Mouse (Mus musculus) forebrain, embryonic 16.5 days (tissue): ENCODE data around the gene Ei24. TPM values are rescaled to one million over a fixed set of nuclear protein-coding genes. Genes with fewer than 3 reads are reported as not detected.
A peak's percentile ranks its signal among the peaks of the same experiment; 100 is the strongest.

ENCODE experiments used
- ATAC-seq: fragments of 200-750 bp; cut with Nextera tagmentation; 2 replicates; pipeline ENCODE4 v1.8.0; 2017; ENCODE audit warnings: mild to moderate bottlenecking, moderate library complexity
- H3K27ac ChIP-seq: fragments of 300-500 bp; sonication (generic); 2 replicates; pipeline ENCODE4 v1.5.1; 2014; ENCODE audit warnings: low read length, control low read depth
- H3K27me3 ChIP-seq: fragments of 300-500 bp; sonication (generic); replicated peaks from 2 replicates; pipeline ENCODE4 v1.6.1; 2014; ENCODE audit warnings: low read length; ENCODE audit not compliant: control insufficient read depth, insufficient read depth
- H3K36me3 ChIP-seq: fragments of 300-500 bp; sonication (generic); 2 replicates; pipeline ENCODE4 v1.6.1; 2014; ENCODE audit not compliant: control insufficient read depth, insufficient read depth
- H3K4me1 ChIP-seq: fragments of 300-500 bp; sonication (generic); replicated peaks from 2 replicates; pipeline ENCODE4 v1.6.1; 2014; ENCODE audit warnings: low read length; ENCODE audit not compliant: control insufficient read depth, insufficient read depth
- H3K4me2 ChIP-seq: fragments of 300-500 bp; sonication (generic); 2 replicates; pipeline ENCODE4 v1.6.1; 2014; ENCODE audit warnings: mild to moderate bottlenecking, low read length, control low read depth
- H3K4me3 ChIP-seq: fragments of 300-500 bp; sonication (generic); replicated peaks from 2 replicates; pipeline ENCODE4 v1.5.1; 2014; ENCODE audit warnings: mild to moderate bottlenecking, low read length, control low read depth
- H3K9ac ChIP-seq: fragments of 300-500 bp; sonication (generic); replicated peaks from 2 replicates; pipeline ENCODE4 v1.6.1; 2014; ENCODE audit warnings: low read depth, low read length, control low read depth
- H3K9me3 ChIP-seq: fragments of 300-500 bp; sonication (generic); 2 replicates; pipeline ENCODE4 v1.6.1; 2016; ENCODE audit warnings: low read length; ENCODE audit not compliant: control insufficient read depth
- WGBS: fragments of 180-500 bp; shearing (Covaris S2); extraction: QIAGEN DNeasy Blood & Tissue Kit; methylation state at CpG from one replicate; pipeline ENCODE4 v1.1.7; 2014; 5-methylcytosine and 5-hydroxymethylcytosine counted together
- polyA plus RNA-seq: library from polyadenylated mRNA; unstranded; fragments of >200 nt; fragmentation: Nextera tagmentation; extraction: Ambion mirVana; gene quantifications from 2 replicates; pipeline ENCODE4 v1.2.1, GENCODE M21; 2015

Ei24 gene
- polyA plus RNA-seq: 125 TPM in 2 replicates

GRCm38 (mm10) chr9:36796781-36797555, at the start of gene Ei24:
TSS of gene Ei24 (minus strand) at chr9:36797393.
- H3K9ac ChIP-seq: peak within 1 kb of the TSS; percentile 83
- WGBS: under 1% methylated on average over 56 of the region's 66 CpGs

GRCm38 (mm10) chr9:36846346-36846745, 49.2 kb upstream of the Ei24 start:
- Histone ChIP-seq H3K9ac (no peak overlapping the region), H3K27me3 (no peaks in the 10 kb centered on the region), H3K4me3 (no peak overlapping the region), H3K36me3 (peaks cover 44% of the 10 kb centered on the region), H3K27ac (no peak overlapping the region), H3K4me2 (no peak overlapping the region), H3K4me1 (no peaks in the 10 kb centered on the region), H3K9me3 (no peaks in the 10 kb centered on the region)
- WGBS: 18% methylated on average over 4 of the region's 4 CpGs
- ATAC-seq: no peak

More at GRCm38 (mm10) chr9:36796781-36797555, at the start of gene Ei24:
- H3K9me3 ChIP-seq: no peaks in the 10 kb centered on the region
- H3K4me3 ChIP-seq: peak within 1 kb of the TSS; percentile 62
- H3K4me2 ChIP-seq: peak within 1 kb of the TSS; percentile 82
- H3K27ac ChIP-seq: peak within 1 kb of the TSS; percentile 13
- ATAC-seq: peak; percentile 98
- peaks cover 17% of the 10 kb centered on the region for H3K4me1 ChIP-seq
- H3K36me3 ChIP-seq: peaks cover 3% of the 10 kb centered on the region; the same call in 1 of the 2 replicates
- no peaks in the 10 kb centered on the region for H3K27me3 ChIP-seq

- H3K36me3 ChIP-seq: no peaks in the 10 kb centered on the region
- peak overlapping the region; percentile 78 for H3K4me3 ChIP-seq
- WGBS: 0% methylated on average over 3 of the region's 3 CpGs
- H3K9ac ChIP-seq: peak overlapping the region; percentile 91
- no peaks in the 10 kb centered on the region for H3K27me3 ChIP-seq
- ATAC-seq: peak; percentile 15
- peak overlapping the region; percentile 81 for H3K4me2 ChIP-seq
- no peaks in the 10 kb centered on the region for H3K9me3 ChIP-seq
- peaks cover 21% of the 10 kb centered on the region for H3K4me1 ChIP-seq
- H3K27ac ChIP-seq: peak overlapping the region; percentile 94
Measured at GRCm38 (mm10) chr9:36833914-36834313, 36.7 kb upstream of the Ei24 start.

- Histone ChIP-seq H3K27me3 (no peaks in the 10 kb centered on the region), H3K36me3 (no peaks in the 10 kb centered on the region), H3K4me1 (peaks cover 21% of the 10 kb centered on the region), H3K4me3 (peak overlapping the region; percentile 78), H3K9ac (peak overlapping the region; percentile 91), H3K27ac (peak overlapping the region; percentile 94), H3K4me2 (peak overlapping the region; percentile 81), H3K9me3 (no peaks in the 10 kb centered on the region)
- under 1% methylated on average over 31 of the region's 31 CpGs for WGBS
- peak; percentile 72 for ATAC-seq
Measured at GRCm38 (mm10) chr9:36833043-36833881, 36.1 kb upstream of the Ei24 start.

- ATAC-seq: peak; percentile 93
- peak overlapping the region; percentile 91 for H3K9ac ChIP-seq
- H3K27ac ChIP-seq: peak overlapping the region; percentile 94
- H3K9me3 ChIP-seq: no peaks in the 10 kb centered on the region
- H3K36me3 ChIP-seq: no peaks in the 10 kb centered on the region
- WGBS: 0% methylated on average over 31 of the region's 32 CpGs
- H3K4me1 ChIP-seq: peaks cover 21% of the 10 kb centered on the region
- peak overlapping the region; percentile 78 for H3K4me3 ChIP-seq
- peak overlapping the region; percentile 81 for H3K4me2 ChIP-seq
- no peaks in the 10 kb centered on the region for H3K27me3 ChIP-seq
Measured at GRCm38 (mm10) chr9:36832529-36832928, 35.3 kb upstream of the Ei24 start.

- Histone ChIP-seq H3K9ac (no peak overlapping the region), H3K36me3 (no peaks in the 10 kb centered on the region), H3K4me3 (no peak overlapping the region), H3K9me3 (no peaks in the 10 kb centered on the region), H3K27me3 (no peaks in the 10 kb centered on the region), H3K4me1 (peaks cover 19% of the 10 kb centered on the region), H3K4me2 (no peak overlapping the region), H3K27ac (no peak overlapping the region; the same call in 1 of the 2 replicates)
- 76% methylated on average over 6 of the region's 6 CpGs for WGBS
- ATAC-seq: no peak
Measured at GRCm38 (mm10) chr9:36831401-36831800, 34.2 kb upstream of the Ei24 start.

GRCm38 (mm10) chr9:36826612-36827363, 29.6 kb upstream of the Ei24 start:
- 11% methylated on average over 2 of the region's 2 CpGs for WGBS
- Histone ChIP-seq H3K27me3 (no peaks in the 10 kb centered on the region), H3K36me3 (no peaks in the 10 kb centered on the region), H3K4me2 (no peak overlapping the region), H3K9ac (no peak overlapping the region), H3K4me1 (peaks cover 15% of the 10 kb centered on the region), H3K9me3 (no peaks in the 10 kb centered on the region), H3K27ac (no peak overlapping the region), H3K4me3 (no peak overlapping the region)
- ATAC-seq: peak; percentile 67

GRCm38 (mm10) chr9:36822024-36822423, 24.8 kb upstream of the Ei24 start:
- ATAC-seq: peak; percentile 47
- H3K27ac ChIP-seq: peak overlapping the region; percentile 98
- WGBS: 0% methylated on average over 2 of the region's 2 CpGs
- H3K27me3 ChIP-seq: no peaks in the 10 kb centered on the region
- peak overlapping the region; percentile 36 for H3K4me3 ChIP-seq
- H3K36me3 ChIP-seq: no peaks in the 10 kb centered on the region
- H3K9ac ChIP-seq: peak overlapping the region; percentile 61
- H3K9me3 ChIP-seq: no peaks in the 10 kb centered on the region
- peak overlapping the region; percentile 70 for H3K4me2 ChIP-seq
- peaks cover 21% of the 10 kb centered on the region for H3K4me1 ChIP-seq
